Mouse (Mus musculus) MEL (cell line): ENCODE measurements around the gene Pik3cg.

Source experiments
- BHLHE40 ChIP-seq: IDR thresholded peaks from 2 replicates; pipeline ENCODE4 v1.6.1; 2012; ENCODE audit warnings: low read depth, mild to moderate bottlenecking, inconsistent platforms, low read length, improper control_type of control experiment, borderline replicate concordance
- CHD1 ChIP-seq: IDR thresholded peaks from 2 replicates; pipeline ENCODE4 v1.6.1; 2012; ENCODE audit warnings: low read depth, mild to moderate bottlenecking, inconsistent platforms, low read length, improper control_type of control experiment
- CTCF ChIP-seq, 3 experiments: IDR thresholded peaks in 2 of 3; conservative IDR thresholded peaks in 1 of 3; 2 replicates each; pipeline ENCODE4 v1.5.1; 2011 to 2012; ENCODE audit warnings: low read length in 3 of 3, low read depth in 2 of 3, mild to moderate bottlenecking in 2 of 3, improper control_type of control experiment in 1 of 3, inconsistent platforms in 1 of 3, mixed read lengths in 1 of 3, moderate library complexity in 1 of 3; ENCODE audit not compliant: control insufficient read depth in 1 of 3, insufficient read depth in 1 of 3, poor library complexity in 1 of 3, severe bottlenecking in 1 of 3
- MAZ ChIP-seq: IDR thresholded peaks from 2 replicates; pipeline ENCODE4 v1.6.1; 2012; ENCODE audit warnings: low read depth, mild to moderate bottlenecking, inconsistent platforms, low read length, improper control_type of control experiment
- NELFE ChIP-seq: IDR thresholded peaks from 2 replicates; pipeline ENCODE4 v1.6.1; 2011; ENCODE audit warnings: low read depth, low read length, improper control_type of control experiment
- POLR2A ChIP-seq, 2 experiments: IDR thresholded peaks; 2 replicates each; pipeline ENCODE4 v1.6.1; 2011 to 2012; ENCODE audit warnings: low read length in 2 of 2, mild to moderate bottlenecking in 2 of 2, control low read depth in 1 of 2, improper control_type of control experiment in 1 of 2, low read depth in 1 of 2, moderate library complexity in 1 of 2; ENCODE audit not compliant: control insufficient read depth in 1 of 2, insufficient read depth in 1 of 2, poor library complexity in 1 of 2
- POLR2AphosphoS5 ChIP-seq: IDR thresholded peaks from 2 replicates; pipeline ENCODE4 v1.6.1; 2012; ENCODE audit warnings: low read depth, borderline replicate concordance, mild to moderate bottlenecking, inconsistent platforms, low read length, moderate library complexity, mixed read lengths
- USF1 ChIP-seq: IDR thresholded peaks from 2 replicates; pipeline ENCODE4 v1.6.1; 2014; ENCODE audit warnings: low read depth, mild to moderate bottlenecking, inconsistent platforms, low read length, improper control_type of control experiment, moderate library complexity

DNA sequence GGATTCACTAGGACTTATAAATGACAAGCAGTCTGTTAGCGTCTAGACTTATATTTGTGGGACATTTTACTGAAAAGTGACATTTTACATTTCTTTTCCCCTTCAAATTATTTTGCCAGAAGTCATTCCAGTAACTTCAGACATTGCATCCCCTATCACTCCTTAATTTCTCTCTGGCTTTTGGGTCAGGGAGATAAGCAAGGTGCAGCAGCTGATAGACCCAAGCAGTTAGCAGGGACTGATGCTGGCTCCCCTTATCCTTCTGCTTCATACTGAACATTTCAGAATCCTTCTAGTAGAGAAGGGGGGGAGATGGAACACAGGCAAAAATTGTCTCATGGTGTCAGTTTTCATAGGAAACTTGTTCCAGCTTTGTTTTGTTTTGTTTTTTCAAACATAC is 22.9 kb upstream of the Pik3cg start:
- TF ChIP-seq NELFE (no peak), USF1 (no peak), CHD1 (no peak), BHLHE40 (no peak), CTCF (IDR thresholded peaks at IDR 0.05 in 2 of 3, conservative IDR thresholded peaks at IDR 0.05 in 1 of 3; ENCODE audit: control insufficient read depth in 1 of 3, insufficient read depth in 1 of 3, low read depth in 2 of 3, low read length in 3 of 3, poor library complexity in 1 of 3, severe bottlenecking in 1 of 3) (no peak), POLR2A (IDR thresholded peaks at IDR 0.05; ENCODE audit: control insufficient read depth in 1 of 2, insufficient read depth in 1 of 2, low read depth in 1 of 2, low read length in 2 of 2, poor library complexity in 1 of 2) (no peak), POLR2AphosphoS5 (no peak), MAZ (no peak)
